Mouse (Mus musculus): ENCODE measurements around the gene Rbpj.

DNA sequence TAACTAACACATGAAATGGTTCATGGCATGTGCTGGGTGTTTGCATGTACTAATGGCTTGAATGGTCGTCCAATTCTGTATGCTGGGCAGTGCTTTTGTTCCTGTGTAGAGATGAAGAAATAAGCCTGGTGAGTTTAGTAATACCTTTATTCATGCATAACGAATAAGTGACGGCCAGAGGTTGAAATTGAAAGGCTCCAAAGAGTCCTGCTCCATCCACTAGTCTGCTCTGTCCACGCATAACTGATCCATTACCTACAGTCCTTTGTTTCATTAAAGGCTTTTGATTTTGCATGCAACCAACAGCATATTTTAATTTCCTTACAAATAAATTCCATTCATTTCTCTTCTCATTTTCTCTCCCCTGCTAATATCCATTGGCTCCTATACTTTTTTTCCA is 53.2 kb downstream of the Rbpj start:
- no peak for TF ChIP-seq POLR2A (IDR thresholded peaks at IDR 0.05; ENCODE audit: control insufficient read depth, extremely low read depth, insufficient read depth, low read length, poor library complexity)
- TF ChIP-seq CTCF (IDR thresholded peaks at IDR 0.05; ENCODE audit: borderline replicate concordance, control insufficient read depth, extremely low read depth, insufficient read depth, low read length, poor library complexity): no peak
